Mouse (Mus musculus) adrenal gland, postnatal 4 days (tissue): Measurements from ENCODE around the gene Slc25a39. TPM values are rescaled to one million over a fixed set of nuclear protein-coding genes. Genes with fewer than 3 reads are reported as not detected.
"Not testable (repeated sequence)": the region's sequence is repeated elsewhere in the genome, so short reads cannot be mapped to it uniquely, and the experiment has no call there.

ENCODE experiments used
- DNase-seq, 2 experiments: peaks; one replicate each; pipeline ENCODE4 v3.0.0; 2021 to 2022; ENCODE audit warnings: low spot score in 2 of 2, mixed read lengths in 2 of 2
- total RNA-seq, 2 experiments: library from RNA; stranded (reverse); gene quantifications; 2 replicates each; pipeline ENCODE4 v1.2.3; 2021

The Slc25a39 gene
- total RNA-seq, 2 experiments from 2014 or later: 254 to 261 TPM

GRCm38 (mm10) chr11:102375196-102376173, 32.3 kb downstream of the Slc25a39 start:
- DNase-seq: peak in 1 of 2 experiments; percentile 72

- no peak for DNase-seq
Observed at GRCm38 (mm10) chr11:102374108-102374725, 33.5 kb downstream of the Slc25a39 start.

DNA sequence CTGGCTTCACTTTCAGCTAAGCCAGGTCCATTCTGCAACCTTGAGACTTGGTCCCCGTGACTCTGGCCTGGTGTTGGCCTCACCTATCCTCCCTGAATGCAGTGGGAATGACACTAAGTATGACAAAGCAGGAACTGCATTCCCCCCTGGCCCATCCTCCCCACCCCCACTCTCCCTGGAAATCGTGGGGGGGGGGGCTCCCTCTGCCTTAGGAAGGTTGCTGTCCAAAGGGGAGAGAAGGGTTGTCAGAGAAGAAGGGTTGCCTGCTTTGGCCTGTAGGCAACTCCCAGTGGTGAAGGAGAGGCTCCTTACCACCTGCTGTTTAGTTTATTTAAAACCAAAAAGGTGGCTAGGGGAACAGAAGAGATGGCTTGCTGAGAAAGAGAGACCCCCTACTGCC, 34.1 kb downstream of the Slc25a39 start:
- no peak for DNase-seq

DNA sequence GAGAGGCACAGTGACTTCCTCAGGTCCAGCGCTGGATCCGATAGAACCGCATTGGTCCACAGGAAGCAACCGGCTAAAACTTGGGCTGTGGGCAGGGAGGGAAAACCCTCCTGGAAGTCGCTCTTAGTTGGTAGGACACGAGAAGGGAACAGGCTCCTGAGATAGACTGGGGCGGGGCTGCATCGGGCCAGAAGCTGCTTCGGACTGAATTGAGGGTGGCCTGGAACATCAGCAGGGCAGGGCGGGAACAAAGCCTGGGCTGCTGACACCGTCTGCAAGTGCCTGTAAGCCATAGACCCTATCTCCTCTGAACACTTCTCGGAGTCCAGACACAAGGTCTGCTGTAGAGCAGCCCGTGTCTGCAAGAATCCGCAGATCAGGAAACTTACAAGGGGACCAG, 34.8 kb downstream of the Slc25a39 start:
- DNase-seq: no peak

DNA sequence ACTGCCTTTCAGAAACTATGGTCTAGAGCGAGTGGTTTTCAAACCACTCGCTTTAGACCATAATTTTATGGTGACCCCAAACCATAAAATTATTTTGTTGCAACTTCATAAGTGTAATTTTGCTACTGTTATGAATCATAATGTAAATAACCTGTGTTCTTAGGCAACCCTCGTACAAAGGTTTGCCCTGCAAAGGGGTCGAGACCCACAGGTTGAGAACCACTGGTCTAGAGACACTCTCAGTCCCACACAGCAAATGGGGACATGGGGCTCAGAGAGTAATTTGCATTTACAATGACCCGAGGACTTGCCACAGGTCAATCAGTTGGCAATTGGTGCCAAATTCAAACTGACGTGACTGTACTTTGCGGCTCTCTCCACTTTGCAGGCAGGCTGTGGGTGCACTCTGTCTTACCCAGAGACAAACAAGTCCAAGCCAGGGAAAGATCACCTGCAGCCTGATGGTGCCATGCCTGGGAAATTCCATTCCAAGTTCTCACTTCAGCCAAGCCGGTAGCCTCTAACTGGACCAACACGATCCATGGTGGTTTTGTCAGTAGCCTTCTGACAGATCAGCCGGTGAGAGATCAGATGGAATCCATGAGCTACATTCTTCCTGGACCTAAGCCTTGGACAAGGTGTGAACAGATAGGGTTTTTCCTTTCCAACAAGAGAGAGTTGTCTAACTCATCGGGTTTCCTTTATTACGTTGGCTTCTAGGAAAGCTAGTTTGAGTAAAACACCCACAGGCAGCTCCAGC, 35.6 kb downstream of the Slc25a39 start:
- no peak for DNase-seq

DNA sequence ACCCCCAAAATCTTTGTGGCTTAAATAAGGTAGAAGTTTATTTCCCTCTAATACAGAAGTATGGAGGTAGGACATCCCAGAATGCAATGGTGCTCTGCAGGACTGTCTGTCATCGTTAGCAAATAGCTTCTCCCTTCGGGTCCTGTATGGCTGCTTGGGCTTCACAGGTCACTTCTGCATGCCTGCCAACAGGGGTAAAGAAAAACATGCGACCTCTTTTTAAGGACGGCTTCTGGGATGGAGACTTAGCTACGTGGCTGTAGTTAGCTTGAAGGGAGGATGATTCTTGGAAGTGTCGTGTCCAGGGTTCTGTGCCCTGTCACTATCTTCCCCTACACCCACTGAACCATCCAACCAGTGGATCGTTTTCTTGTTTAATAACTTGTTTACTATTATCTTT, 37.5 kb downstream of the Slc25a39 start:
- DNase-seq: no peak

DNA sequence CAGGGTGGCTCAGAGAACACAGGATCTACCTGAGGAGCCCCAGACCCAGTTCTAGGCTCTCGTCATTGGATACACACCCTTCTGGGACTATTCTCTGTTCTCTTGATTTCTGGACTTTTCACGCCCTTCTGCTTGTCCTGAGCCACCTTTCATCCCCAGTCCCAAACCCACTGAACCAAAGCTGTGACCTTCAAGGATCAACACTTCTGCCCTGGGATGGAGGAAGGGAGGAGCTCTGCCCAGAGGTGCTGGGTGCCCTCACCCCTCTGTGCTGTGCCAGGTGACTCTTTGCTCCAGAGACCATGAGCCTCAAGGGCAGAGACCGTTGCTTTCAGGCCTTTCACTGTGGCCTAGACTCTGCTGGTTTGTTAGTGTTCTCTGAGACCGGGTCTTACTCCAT, 38.5 kb downstream of the Slc25a39 start:
- DNase-seq: no peak

GRCm38 (mm10) chr11:102368347-102368746, 39.4 kb downstream of the Slc25a39 start:
- no peak for DNase-seq

GRCm38 (mm10) chr11:102367504-102368280, 40.1 kb downstream of the Slc25a39 start:
- DNase-seq: no peak

GRCm38 (mm10) chr11:102366103-102366502, 41.6 kb downstream of the Slc25a39 start, which contains the start of gene Slc4a1:
TSS of gene Slc4a1 (minus strand) at chr11:102366203.
- not testable (repeated sequence) for DNase-seq

GRCm38 (mm10) chr11:102365699-102366098, 42.0 kb downstream of the Slc25a39 start:
- no peak for DNase-seq

GRCm38 (mm10) chr11:102364570-102365371, 43.0 kb downstream of the Slc25a39 start:
- no peak for DNase-seq

DNA sequence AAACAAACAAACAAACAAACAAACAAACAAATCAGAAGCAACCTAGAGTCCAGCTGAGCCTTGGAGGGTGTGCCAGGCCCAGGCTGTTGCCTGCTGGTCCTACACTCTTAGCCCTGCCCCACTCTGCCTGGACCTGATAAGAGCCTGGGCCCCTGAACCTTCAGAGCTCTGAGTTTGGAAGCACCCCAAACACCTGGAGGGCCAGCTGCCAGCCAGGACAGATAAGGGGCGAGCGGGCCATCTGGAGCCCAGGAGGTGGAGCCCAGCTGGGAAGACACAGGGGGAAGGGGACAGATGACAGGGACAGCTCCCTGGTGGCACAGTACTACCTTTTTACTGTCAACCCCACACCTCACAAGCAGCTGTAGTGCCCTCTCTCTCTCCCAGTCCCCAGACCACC, 44.1 kb downstream of the Slc25a39 start:
- no peak for DNase-seq

- no peak for DNase-seq
Observed at GRCm38 (mm10) chr11:102361776-102362495, 45.8 kb downstream of the Slc25a39 start.

GRCm38 (mm10) chr11:102358365-102358764, 49.4 kb downstream of the Slc25a39 start:
- no peak for DNase-seq

DNA sequence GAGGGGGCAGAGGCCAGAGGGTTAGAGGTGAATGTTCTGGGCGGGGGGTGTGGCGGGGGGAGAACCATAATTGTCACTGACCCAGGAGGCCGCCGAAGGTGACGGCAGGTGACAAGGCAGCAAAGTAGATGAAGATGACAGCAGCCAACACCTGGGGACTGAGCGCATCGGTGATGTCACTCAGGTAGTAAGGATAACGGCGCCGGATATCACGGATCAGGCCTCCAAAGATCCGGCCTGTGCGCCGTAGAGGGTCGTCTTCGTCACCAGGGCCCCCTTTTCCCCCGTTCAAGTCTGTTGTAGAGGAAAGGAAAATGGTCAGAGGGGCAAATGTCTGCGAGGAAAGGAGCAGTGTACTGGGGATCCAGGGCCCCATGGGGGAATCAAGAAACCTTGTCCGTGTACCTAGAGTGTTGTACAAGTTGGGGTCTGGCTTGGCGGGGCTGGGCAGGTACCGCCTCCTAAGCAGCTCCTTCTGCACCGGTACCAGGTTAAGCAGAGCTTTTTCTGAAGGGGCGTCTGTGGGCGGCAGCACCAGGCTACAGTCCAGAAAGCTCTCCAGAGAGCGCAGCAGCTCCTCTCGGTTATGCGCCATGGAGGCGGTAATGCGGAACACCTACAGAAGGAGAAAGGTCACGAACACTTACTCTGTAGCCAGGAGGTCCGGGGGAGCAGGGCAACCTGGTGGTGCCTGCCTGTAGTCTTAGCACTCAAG, 51.0 kb downstream of the Slc25a39 start:
- DNase-seq: no peak

DNA sequence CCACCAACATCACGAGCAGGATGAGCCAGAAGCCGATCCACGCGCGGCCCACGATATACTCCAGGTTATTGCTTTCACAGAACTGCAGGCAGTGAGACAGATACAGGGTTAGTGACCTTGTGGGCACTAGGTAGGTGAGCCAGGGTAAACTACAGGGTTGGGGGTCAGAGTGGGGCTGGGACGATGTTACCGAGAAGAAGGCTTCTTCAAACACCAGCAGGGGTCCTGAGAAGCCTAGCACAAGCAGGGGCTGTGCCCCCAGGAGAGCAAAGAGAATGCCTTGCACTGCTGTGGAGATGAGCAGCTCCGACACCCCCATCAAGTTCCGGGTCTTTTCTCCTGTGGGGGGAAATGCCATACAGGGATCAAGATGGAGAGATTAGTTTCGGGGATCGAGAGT, 51.6 kb downstream of the Slc25a39 start:
- no peak for DNase-seq

DNA sequence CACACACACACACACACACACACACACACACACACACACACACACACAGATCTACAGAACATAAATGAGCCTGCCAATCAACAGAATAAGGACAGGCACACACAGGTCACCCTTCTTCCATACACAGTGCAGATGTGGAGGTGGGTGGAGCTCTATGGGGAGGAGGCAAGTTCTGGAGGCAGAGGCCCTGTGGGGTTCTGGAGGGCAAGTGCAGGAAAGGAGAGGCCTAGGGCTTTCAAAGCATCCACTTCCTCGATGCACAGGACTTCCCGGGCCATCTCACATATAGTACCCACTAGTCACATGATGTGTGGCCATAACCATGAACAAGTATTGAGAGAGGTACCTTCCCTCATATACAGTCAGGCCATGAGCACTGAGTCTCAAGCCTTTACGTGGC, 52.2 kb downstream of the Slc25a39 start:
- no peak for DNase-seq

- DNase-seq: no peak
Observed at GRCm38 (mm10) chr11:102353021-102353431, 54.7 kb downstream of the Slc25a39 start.
